Mouse (Mus musculus) midbrain, embryonic 11.5 days (tissue): ENCODE data around the gene Kcnn1. TPM values are rescaled to one million over a fixed set of nuclear protein-coding genes. Genes with fewer than 3 reads are reported as not detected.
A peak's percentile ranks its signal among the peaks of the same experiment; 100 is the strongest.

ENCODE experiments used
- ATAC-seq: fragments of 200-750 bp; cut with Nextera tagmentation; 2 replicates; pipeline ENCODE4 v1.8.0; 2017; ENCODE audit warnings: moderate TSS enrichment, moderate library complexity; ENCODE audit not compliant: low FRiP score
- DNase-seq: peaks from one replicate; pipeline ENCODE4 v3.0.0; 2015; ENCODE audit warnings: low spot score; ENCODE audit errors: missing footprints
- H3K27ac ChIP-seq: fragments of 300-500 bp; sonication (generic); 2 replicates; pipeline ENCODE4 v1.5.1; 2014; ENCODE audit warnings: low read depth, low read length
- H3K27me3 ChIP-seq: fragments of 300-500 bp; sonication (generic); 2 replicates; pipeline ENCODE4 v1.6.1; 2014; ENCODE audit warnings: mild to moderate bottlenecking, low read length, moderate library complexity, mixed read lengths; ENCODE audit not compliant: control insufficient read depth, insufficient read depth
- H3K36me3 ChIP-seq: fragments of 300-500 bp; sonication (generic); 2 replicates; pipeline ENCODE4 v1.6.1; 2014; ENCODE audit warnings: mild to moderate bottlenecking, low read length, moderate library complexity, mixed read lengths; ENCODE audit not compliant: control insufficient read depth, insufficient read depth
- H3K4me1 ChIP-seq: fragments of 300-500 bp; sonication (generic); 2 replicates; pipeline ENCODE4 v1.6.1; 2014; ENCODE audit warnings: low read length; ENCODE audit not compliant: control insufficient read depth, insufficient read depth
- H3K4me2 ChIP-seq: fragments of 300-500 bp; sonication (generic); 2 replicates; pipeline ENCODE4 v1.6.1; 2014; ENCODE audit warnings: mild to moderate bottlenecking, moderate library complexity
- H3K4me3 ChIP-seq: fragments of 300-500 bp; sonication (generic); 2 replicates; pipeline ENCODE4 v1.5.1; 2014; ENCODE audit warnings: low read depth, low read length
- H3K9ac ChIP-seq: fragments of 300-500 bp; sonication (generic); 2 replicates; pipeline ENCODE4 v1.6.1; 2014; ENCODE audit warnings: low read length
- H3K9me3 ChIP-seq: fragments of 300-500 bp; sonication (generic); 2 replicates; pipeline ENCODE4 v1.6.1; 2016; ENCODE audit warnings: low read length; ENCODE audit not compliant: control insufficient read depth
- WGBS: fragments of 180-500 bp; shearing (Covaris S2); extraction: QIAGEN DNeasy Blood & Tissue Kit; methylation state at CpG from one replicate; pipeline ENCODE4 v1.1.7; 2014; 5-methylcytosine and 5-hydroxymethylcytosine counted together
- polyA plus RNA-seq: library from polyadenylated mRNA; unstranded; fragments of >200 nt; fragmentation: Nextera tagmentation; extraction: Ambion mirVana; gene quantifications from 2 replicates; pipeline ENCODE4 v1.2.1, GENCODE M21; 2014

Kcnn1 gene
- polyA plus RNA-seq, 1 experiment from 2014 or later = 12.4 TPM

DNA sequence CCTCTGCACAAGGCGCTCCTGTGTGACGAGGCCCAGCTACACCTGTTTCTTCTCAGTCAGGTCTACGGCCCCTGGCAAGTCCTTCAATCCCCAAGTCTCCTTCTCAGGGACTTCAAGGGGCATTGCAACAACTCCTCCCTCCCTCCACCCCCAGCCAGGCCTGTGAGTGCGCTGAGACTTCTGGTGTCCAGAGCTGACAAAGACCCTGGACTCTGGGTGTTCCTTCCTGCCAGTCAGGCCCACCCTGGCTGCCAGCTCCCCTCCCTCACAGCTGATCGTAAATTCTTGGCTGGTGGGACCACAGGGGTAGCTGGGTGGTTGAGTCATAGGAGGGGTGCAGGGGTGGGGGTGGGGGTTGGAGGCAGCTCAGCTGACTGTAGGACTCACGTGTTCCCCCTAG is 11.2 kb downstream of the Kcnn1 start:
- no peak overlapping the region for H3K9ac ChIP-seq
- H3K4me3 ChIP-seq = no peak overlapping the region
- ATAC-seq (no peak), DNase-seq (no peak)
- 71% methylated on average over 6 of the region's 6 CpGs for WGBS
- no peak overlapping the region for H3K4me2 ChIP-seq
- peaks cover 9% of the 10 kb centered on the region; the same call in 1 of the 2 replicates for H3K4me1 ChIP-seq
- no peak overlapping the region for H3K27ac ChIP-seq
- H3K27me3 ChIP-seq = no peaks in the 10 kb centered on the region; the same call in 1 of the 2 replicates
- no peaks in the 10 kb centered on the region for H3K9me3 ChIP-seq
- H3K36me3 ChIP-seq = no peaks in the 10 kb centered on the region; the same call in 1 of the 2 replicates

DNA sequence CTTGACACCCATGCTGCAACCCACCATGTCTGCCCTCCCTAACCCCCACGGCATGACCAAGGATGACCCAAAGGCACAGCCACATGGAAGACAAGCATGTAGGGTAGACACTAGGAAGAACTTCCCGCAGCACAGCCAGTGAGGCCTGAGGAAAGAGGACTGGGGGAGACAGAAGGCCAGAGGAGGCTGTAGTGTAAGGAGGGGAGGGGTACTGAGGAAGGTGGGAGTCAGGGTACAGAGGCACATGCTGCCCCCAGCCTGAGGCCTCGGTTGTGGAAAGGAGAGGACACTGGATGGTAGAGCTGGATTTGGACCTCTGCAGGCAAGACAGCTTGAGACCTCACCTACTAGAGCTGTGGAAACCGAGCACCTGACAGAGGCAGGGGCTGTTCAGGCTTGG is 12.1 kb downstream of the Kcnn1 start:
- WGBS = 89% methylated on average over 4 of the region's 4 CpGs
- no peak for ATAC-seq
- H3K27me3 ChIP-seq = no peaks in the 10 kb centered on the region; the same call in 1 of the 2 replicates
- H3K4me1 ChIP-seq = peaks cover 4% of the 10 kb centered on the region; the same call in 1 of the 2 replicates
- no peak overlapping the region for H3K4me3 ChIP-seq
- DNase-seq = no peak
- H3K4me2 ChIP-seq = no peak overlapping the region
- no peak overlapping the region for H3K9ac ChIP-seq
- H3K9me3 ChIP-seq = no peaks in the 10 kb centered on the region
- no peak overlapping the region for H3K27ac ChIP-seq
- no peaks in the 10 kb centered on the region; the same call in 1 of the 2 replicates for H3K36me3 ChIP-seq

DNA sequence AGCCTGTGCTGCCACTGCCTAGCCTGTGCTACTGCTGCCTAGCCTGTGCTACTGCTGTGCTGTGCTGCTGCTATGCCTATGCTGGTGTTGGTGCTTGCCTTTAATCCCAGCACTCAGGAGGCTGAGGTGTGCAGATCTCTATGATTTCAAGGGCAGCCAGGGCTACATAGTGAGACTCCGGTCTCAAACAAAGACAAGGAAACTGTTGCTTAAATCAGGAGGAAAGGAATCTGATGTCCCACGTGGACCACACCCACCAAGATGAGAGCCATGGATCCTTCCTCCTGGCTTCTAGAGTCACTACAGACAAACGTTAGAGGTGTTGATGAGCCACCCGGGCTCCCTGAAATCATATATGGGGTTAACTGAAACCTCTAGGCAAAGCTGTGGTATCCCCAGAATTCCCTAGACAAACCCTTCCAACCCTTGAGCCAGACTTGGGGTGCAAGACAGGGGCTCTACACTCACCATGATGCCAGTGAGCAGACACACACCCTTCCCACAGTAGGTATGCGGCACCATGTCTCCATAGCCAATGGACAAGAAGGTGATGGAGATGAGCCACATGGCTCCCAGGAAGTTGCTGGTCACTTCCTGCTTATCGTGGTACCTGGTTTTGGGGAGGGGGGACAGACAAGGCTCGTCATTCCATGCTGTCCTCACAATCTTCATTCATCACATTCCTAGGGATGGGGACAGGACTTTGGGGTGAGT is 12.8 kb downstream of the Kcnn1 start:
- Histone ChIP-seq H3K4me2 (no peak overlapping the region), H3K27me3 (no peaks in the 10 kb centered on the region; the same call in 1 of the 2 replicates), H3K36me3 (no peaks in the 10 kb centered on the region; the same call in 1 of the 2 replicates), H3K27ac (no peak overlapping the region), H3K4me3 (no peak overlapping the region), H3K4me1 (peaks cover 4% of the 10 kb centered on the region; the same call in 1 of the 2 replicates), H3K9me3 (no peaks in the 10 kb centered on the region), H3K9ac (no peak overlapping the region)
- 80% methylated on average over 7 of the region's 7 CpGs for WGBS
- DNase-seq = no peak
- ATAC-seq = no peak

DNA sequence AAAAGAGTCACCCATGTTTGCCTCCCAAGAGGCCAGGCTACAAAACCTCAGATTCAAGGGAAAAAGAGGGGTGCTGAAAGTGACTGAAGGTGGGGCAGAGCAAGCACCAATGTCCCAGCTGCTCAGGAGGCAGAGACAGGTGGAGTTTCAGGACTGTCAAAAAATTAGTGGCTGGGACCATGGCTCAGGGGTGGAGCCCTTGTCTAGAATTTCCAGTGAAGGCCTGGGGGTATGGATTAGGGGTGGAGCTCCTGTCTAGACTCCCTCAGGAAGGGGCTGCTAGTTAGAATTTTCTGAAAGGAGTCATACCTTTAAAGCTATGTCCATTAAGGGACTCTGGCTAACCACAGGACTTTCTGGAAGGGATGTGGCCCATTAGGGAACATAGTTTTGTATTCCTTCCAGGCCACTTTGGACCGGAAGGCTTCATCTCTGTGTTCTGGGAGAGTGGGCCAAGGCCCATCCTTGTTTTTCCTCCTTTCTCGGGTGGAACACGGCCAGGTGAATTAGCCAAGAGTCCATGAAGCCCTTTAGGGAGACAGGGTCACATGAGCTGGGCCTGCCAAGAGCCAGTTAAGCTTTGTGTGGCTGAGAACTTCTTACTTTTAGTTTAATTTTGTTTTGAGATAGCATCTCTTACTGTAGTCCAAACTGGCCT is 13.6 kb downstream of the Kcnn1 start:
- Histone ChIP-seq H3K9me3 (no peaks in the 10 kb centered on the region), H3K4me1 (no peaks in the 10 kb centered on the region), H3K27me3 (no peaks in the 10 kb centered on the region; the same call in 1 of the 2 replicates), H3K4me2 (no peak overlapping the region), H3K4me3 (no peak overlapping the region), H3K36me3 (no peaks in the 10 kb centered on the region), H3K9ac (no peak overlapping the region), H3K27ac (no peak overlapping the region)
- 85% methylated on average over 3 of the region's 3 CpGs for WGBS
- ATAC-seq (no peak), DNase-seq (no peak)

DNA sequence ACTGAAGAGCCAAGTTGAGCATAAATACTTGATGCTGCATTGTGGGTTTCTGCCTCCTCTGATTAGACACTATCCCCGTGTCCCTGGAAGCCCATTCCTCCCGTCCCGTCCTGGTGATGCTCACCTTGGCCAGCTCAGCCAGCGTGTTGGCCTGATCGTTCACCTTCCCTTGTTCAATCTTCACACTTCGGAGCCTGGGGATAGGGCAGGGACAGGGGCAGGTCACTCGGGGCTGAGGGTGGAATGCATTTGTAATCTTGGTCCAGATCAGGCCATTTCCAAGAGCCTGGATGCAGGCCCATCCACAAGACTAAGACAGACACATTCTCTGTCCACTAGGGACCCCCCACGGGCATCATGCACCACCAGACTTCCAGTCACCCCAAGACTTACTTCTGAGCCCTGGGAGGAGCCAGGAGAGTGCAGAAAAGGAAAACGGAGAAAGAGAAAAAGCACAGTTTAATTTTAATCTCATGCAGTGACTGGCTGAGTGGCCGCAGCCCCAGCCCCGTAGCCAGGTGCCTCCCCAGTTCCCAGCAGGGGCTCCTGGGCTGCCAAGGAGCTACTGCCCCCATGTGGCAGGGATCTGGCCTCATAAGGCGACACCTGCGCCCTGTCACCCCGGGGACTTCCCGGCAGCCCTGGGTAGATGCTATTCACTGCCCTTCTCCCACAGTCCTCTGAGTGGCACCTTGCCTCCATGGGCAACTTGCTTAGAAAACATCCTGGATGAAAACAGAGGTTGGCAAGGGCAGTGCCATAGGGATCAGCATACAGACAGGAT is 16.5 kb downstream of the Kcnn1 start:
- no peaks in the 10 kb centered on the region for H3K4me1 ChIP-seq
- H3K27ac ChIP-seq = no peak overlapping the region
- 53% methylated on average over 15 of the region's 15 CpGs for WGBS
- ATAC-seq (no peak), DNase-seq (no peak)
- H3K9me3 ChIP-seq = no peaks in the 10 kb centered on the region
- H3K4me3 ChIP-seq = no peak overlapping the region
- no peaks in the 10 kb centered on the region for H3K27me3 ChIP-seq
- no peak overlapping the region for H3K9ac ChIP-seq
- no peaks in the 10 kb centered on the region for H3K36me3 ChIP-seq
- no peak overlapping the region for H3K4me2 ChIP-seq

DNA sequence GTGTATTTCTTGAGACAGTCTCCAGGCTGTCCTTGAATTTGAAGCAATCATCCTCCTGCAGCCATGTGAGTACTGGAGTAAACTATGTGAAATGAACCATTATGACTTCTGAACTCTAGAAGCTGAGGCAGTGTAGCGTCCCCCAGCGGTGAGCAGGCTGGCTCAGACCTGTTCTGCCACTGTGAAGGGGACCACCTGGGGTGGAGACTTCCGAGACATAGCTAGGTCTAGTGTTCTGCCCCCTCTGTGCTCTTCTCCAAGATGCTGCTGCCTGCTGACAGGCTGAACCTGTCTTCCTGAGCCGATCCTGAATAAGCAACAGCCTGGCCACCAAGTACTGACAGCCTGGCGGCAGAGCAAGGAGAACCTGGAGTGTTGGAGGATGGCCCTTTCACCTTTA is 17.9 kb downstream of the Kcnn1 start:
- DNase-seq = no peak
- no peak overlapping the region for H3K4me2 ChIP-seq
- ATAC-seq = no peak
- H3K9ac ChIP-seq = no peak overlapping the region
- WGBS = 43% methylated on average over 5 of the region's 5 CpGs
- H3K27me3 ChIP-seq = no peaks in the 10 kb centered on the region
- no peaks in the 10 kb centered on the region for H3K9me3 ChIP-seq
- no peaks in the 10 kb centered on the region for H3K36me3 ChIP-seq
- H3K4me1 ChIP-seq = no peaks in the 10 kb centered on the region
- H3K4me3 ChIP-seq = no peak overlapping the region
- H3K27ac ChIP-seq = no peak overlapping the region

DNA sequence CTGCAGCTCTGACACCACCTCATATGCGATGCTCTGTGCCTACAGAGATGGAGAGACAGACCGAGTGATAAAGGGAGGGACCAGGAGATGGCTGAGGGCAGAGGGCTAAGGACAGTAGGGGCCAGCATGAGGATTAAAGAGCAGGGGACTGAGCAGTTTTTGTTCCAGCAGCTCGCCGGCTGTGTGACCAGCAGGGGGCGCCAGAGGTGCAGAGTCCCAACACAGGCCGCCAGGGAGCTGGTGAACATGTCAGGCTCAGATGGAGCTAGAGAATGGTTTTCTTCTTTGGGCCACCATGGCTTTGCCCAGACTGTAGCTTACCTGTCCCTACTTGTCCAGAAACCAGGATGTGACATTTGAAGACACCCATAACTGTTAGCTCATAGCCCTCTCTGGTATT is 18.5 kb downstream of the Kcnn1 start:
- Histone ChIP-seq H3K27me3 (no peaks in the 10 kb centered on the region), H3K27ac (no peak overlapping the region), H3K4me3 (no peak overlapping the region), H3K4me2 (no peak overlapping the region), H3K9ac (no peak overlapping the region), H3K9me3 (no peaks in the 10 kb centered on the region), H3K4me1 (no peaks in the 10 kb centered on the region), H3K36me3 (no peaks in the 10 kb centered on the region)
- DNase-seq (peak; percentile 99), ATAC-seq (peak; percentile 15; the same call in 1 of the 2 replicates)
- WGBS = 2% methylated on average over 6 of the region's 6 CpGs

DNA sequence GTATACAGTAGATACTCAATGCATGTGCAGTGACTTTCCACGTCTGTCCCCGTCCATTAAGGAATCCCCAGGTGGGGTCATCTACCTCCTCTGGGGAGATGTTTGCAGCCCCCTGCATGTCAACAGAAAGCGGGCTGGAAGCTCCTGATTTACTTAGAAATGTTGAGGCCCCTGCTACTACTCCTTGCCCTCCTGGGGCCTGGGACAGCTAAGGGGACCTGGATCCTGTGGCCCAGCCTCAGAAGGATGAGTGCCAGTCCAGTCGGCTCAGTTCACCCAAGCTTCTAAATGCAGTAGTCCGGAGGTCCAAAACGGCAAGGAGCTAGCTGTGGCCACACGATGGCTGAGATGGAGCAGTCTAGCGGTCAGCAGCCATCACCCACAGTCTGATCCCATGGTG is 19.1 kb downstream of the Kcnn1 start:
- no peak for DNase-seq
- 83% methylated on average over 8 of the region's 8 CpGs for WGBS
- no peak overlapping the region for H3K4me3 ChIP-seq

More for the DNA sequence above, 19.1 kb downstream of the Kcnn1 start:
- H3K27me3 ChIP-seq = no peaks in the 10 kb centered on the region
- no peaks in the 10 kb centered on the region for H3K36me3 ChIP-seq
- no peaks in the 10 kb centered on the region; the same call in 1 of the 2 replicates for H3K4me1 ChIP-seq
- H3K4me2 ChIP-seq = no peak overlapping the region
- H3K9ac ChIP-seq = no peak overlapping the region
- no peaks in the 10 kb centered on the region for H3K9me3 ChIP-seq
- ATAC-seq = no peak
- no peak overlapping the region for H3K27ac ChIP-seq
